Mouse (Mus musculus): ENCODE data around the gene Ssh2.
A peak's percentile ranks its signal among the peaks of the same experiment; 100 is the strongest.

DNA sequence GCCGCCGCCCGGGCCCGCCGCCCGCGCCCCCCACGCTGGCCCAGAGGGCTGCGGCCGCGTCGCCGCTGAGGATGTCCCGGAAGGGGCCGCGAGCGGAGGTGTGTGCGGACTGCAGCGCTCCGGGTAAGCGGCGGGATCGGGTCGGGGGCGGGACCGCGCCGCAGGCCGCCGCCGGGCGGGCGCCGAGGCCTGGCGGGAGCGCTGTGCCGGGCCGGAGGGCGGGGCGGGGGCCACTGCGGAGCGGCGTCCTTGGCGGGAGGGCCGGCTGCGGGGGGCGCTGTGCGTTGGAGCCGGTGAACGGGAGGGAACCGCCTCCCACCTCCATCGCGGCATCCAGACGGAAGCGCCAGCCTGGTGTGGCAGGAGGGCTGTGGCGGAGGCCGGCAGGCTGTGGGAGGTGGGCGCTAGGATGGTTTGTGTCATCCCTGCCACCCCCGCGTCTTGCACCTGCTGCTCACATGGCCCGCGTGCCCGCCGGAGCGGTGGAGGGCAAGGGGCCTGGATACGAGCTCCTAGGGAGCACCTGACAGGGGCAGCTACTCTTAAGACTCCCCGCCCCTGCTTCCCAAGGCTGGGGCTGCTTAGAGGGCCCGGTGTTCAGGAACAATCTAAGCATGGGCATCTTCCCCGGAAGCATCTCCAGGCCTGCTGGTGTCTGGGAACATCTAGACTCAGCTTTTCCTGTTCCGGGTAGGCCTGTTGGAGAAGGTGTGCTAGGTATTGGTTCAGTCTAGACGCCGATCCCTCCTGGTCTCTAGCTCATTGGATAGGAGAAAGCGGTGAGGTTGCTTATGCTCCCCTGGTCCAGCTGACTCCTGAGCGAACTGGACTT is 277.6 kb downstream of the Ssh2 start, which contains the start of gene Git1:
- TF ChIP-seq CTCF (IDR thresholded peaks at IDR 0.05; ENCODE audit: low read depth) (peak; percentile 33; the same call in 1 of the 2 replicates), EP300 (optimal IDR thresholded peaks at IDR 0.05) (no peak)
